Mouse (Mus musculus) limb, embryonic 13.5 days (tissue): ENCODE measurements around the gene Clcn3. TPM values are rescaled to one million over a fixed set of nuclear protein-coding genes. Genes with fewer than 3 reads are reported as not detected.
"Not testable (repeated sequence)": the region's sequence is repeated elsewhere in the genome, so short reads cannot be mapped to it uniquely, and the experiment has no call there.

Source experiments
- ATAC-seq: fragments of 200-750 bp; cut with Nextera tagmentation; 2 replicates; pipeline ENCODE4 v1.8.0; 2017; ENCODE audit warnings: low read depth, moderate number of reproducible peaks, moderate TSS enrichment; ENCODE audit not compliant: low FRiP score
- H3K27ac ChIP-seq: fragments of 300-500 bp; sonication (generic); 2 replicates; pipeline ENCODE4 v1.5.1; 2015; ENCODE audit warnings: inconsistent platforms, mild to moderate bottlenecking, moderate library complexity
- H3K27me3 ChIP-seq: fragments of 300-500 bp; sonication (generic); 2 replicates; pipeline ENCODE4 v1.6.1; 2015; ENCODE audit warnings: mild to moderate bottlenecking, inconsistent platforms
- H3K36me3 ChIP-seq: fragments of 300-500 bp; sonication (generic); 2 replicates; pipeline ENCODE4 v1.6.1; 2015; ENCODE audit warnings: inconsistent platforms, mild to moderate bottlenecking, moderate library complexity
- H3K4me1 ChIP-seq: fragments of 300-500 bp; sonication (generic); 2 replicates; pipeline ENCODE4 v1.6.1; 2015; ENCODE audit warnings: inconsistent platforms
- H3K4me2 ChIP-seq: fragments of 300-500 bp; sonication (generic); replicated peaks from 2 replicates; pipeline ENCODE4 v1.6.1; 2015; ENCODE audit warnings: inconsistent platforms, mild to moderate bottlenecking, moderate library complexity
- H3K4me3 ChIP-seq: fragments of 300-500 bp; sonication (generic); 2 replicates; pipeline ENCODE4 v1.5.1; 2015; ENCODE audit warnings: moderate library complexity, mild to moderate bottlenecking, inconsistent platforms
- H3K9ac ChIP-seq: fragments of 300-500 bp; sonication (generic); 2 replicates; pipeline ENCODE4 v1.6.1; 2015; ENCODE audit warnings: mild to moderate bottlenecking, inconsistent platforms
- H3K9me3 ChIP-seq: fragments of 300-500 bp; sonication (generic); 2 replicates; pipeline ENCODE4 v1.6.1; 2016; ENCODE audit warnings: inconsistent platforms
- WGBS: fragments of 180-500 bp; shearing (Covaris S2); methylation state at CpG from one replicate; pipeline ENCODE4 v1.1.7; 2015; 5-methylcytosine and 5-hydroxymethylcytosine counted together
- polyA plus RNA-seq: library from polyadenylated mRNA; unstranded; fragments of >200 nt; fragmentation: Nextera tagmentation; extraction: Ambion mirVana; gene quantifications from 2 replicates; pipeline ENCODE4 v1.2.1, GENCODE M21; 2015

Gene Clcn3
- 12.6 and 12.9 TPM in 2 replicates for polyA plus RNA-seq

DNA sequence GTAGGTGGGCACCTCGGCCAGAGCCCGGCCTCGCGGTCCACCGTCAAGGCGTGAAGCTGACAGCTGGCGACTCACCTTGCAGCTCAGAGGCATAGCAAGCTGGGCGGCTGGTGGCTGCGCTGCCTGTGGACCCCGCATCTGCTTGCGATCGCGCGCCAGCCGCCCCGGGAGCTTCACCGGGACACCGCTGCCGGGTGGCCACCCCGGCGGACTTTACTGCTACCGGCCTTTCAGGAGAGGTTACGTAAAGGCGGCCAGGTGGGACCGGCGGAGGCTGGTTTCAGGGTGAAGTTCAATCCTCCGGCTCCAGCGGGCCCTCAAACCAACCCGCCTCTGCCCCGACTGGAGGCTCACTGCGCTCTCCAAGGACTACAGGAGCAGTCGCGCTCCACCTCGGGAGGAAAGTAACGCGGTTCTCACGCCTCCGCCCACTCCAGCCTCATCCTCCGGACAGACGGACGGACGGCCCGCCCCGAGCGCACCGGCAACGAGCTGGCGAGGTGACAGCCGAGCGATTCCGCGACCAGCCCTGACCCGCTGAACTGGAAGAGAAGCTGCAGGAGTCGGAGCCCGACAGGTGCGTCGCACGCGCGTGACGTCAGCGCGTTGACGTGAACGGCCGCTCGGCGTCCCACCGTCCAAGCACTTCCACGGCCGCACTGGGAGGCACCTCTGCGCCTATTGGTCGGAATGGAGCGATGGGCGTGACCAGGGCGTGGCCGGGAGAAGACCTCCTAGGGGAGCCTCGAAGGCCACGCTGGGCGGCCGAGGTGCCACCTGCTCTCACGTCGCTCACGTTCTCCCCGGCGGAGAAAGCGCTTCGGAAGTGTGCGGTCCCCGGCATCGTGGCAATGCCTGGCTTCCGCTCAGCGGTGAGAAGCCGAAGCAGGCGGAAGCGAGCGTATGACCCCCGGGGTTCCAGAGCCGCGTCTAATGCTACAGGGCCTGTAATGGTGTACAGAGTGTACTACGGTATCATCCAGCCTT is at the start of gene Clcn3:
Gene Clcn3, minus strand, starts transcription at position 600 of the 987 bp plus-strand sequence.
- H3K4me1 ChIP-seq, result peaks cover 19% of the 10 kb centered on the region
- peak within 1 kb of the TSS; percentile 86 for H3K4me2 ChIP-seq
- WGBS, result under 1% methylated on average over 101 of the region's 101 CpGs

DNA sequence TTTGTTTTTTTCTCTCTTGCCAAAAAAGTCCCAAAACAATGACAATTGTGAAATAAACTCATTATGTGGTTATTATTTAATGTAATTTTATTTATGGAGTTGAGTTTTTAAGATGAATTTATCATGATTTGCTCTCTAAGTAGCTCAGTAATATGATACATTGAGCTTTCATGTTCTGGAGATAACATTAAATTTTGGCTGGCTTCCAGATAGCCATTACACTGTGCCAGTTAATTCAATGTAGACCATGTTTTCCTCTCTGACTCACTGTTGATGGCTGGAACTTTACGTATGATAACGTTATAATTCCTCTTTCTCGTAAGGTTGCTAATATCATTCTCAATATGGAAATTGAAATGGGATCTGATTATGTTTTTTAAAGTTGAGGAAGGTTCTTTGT is 13.4 kb upstream of the Clcn3 start:
- Histone ChIP-seq H3K4me1 (peaks cover 14% of the 10 kb centered on the region), H3K4me2 (no peak overlapping the region), H3K9me3 (peaks cover 7% of the 10 kb centered on the region; the same call in 1 of the 2 replicates), H3K4me3 (no peak overlapping the region), H3K27me3 (no peaks in the 10 kb centered on the region), H3K36me3 (peaks cover 9% of the 10 kb centered on the region; the same call in 1 of the 2 replicates), H3K9ac (no peak overlapping the region), H3K27ac (no peak overlapping the region)
- ATAC-seq, result no peak
- 90% methylated on average over 3 of the region's 3 CpGs for WGBS

More for the DNA sequence above, at the start of gene Clcn3:
- H3K4me3 ChIP-seq, result peak within 1 kb of the TSS; percentile 80
- peak within 1 kb of the TSS; percentile 67; the same call in 1 of the 2 replicates for H3K27ac ChIP-seq
- peak; percentile 99 for ATAC-seq
- H3K27me3 ChIP-seq, result no peaks in the 10 kb centered on the region
- H3K9ac ChIP-seq, result peak within 1 kb of the TSS; percentile 76
- H3K36me3 ChIP-seq, result no peaks in the 10 kb centered on the region
- H3K9me3 ChIP-seq, result no peaks in the 10 kb centered on the region

DNA sequence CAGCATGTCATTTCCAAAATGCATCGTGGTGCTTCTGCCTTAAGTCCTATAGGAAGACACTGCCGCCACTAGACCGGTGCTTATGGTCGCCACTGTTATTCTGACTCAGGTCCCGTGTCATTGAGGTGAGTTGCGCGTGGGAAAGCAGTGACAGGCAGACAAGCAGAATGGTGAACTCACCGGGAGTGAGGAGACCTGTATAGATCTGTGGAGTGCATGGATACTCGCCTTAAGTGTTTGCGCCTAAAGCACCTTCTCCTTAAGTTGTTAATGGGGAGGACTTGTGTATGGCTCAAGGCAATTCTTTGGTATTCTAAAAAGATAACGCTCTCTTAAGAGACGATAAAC is 10.5 kb upstream of the Clcn3 start:
- peaks cover 7% of the 10 kb centered on the region; the same call in 1 of the 2 replicates for H3K9me3 ChIP-seq
- peak overlapping the region; percentile 81 for H3K9ac ChIP-seq
- peak overlapping the region; percentile 88 for H3K4me2 ChIP-seq
- H3K36me3 ChIP-seq, result peaks cover 9% of the 10 kb centered on the region; the same call in 1 of the 2 replicates
- H3K4me1 ChIP-seq, result peaks cover 14% of the 10 kb centered on the region
- 5% methylated on average over 12 of the region's 12 CpGs for WGBS
- H3K27me3 ChIP-seq, result no peaks in the 10 kb centered on the region
- peak overlapping the region; percentile 84 for H3K4me3 ChIP-seq
- peak overlapping the region; percentile 83 for H3K27ac ChIP-seq
- no peak; the same call in 1 of the 2 replicates for ATAC-seq

DNA sequence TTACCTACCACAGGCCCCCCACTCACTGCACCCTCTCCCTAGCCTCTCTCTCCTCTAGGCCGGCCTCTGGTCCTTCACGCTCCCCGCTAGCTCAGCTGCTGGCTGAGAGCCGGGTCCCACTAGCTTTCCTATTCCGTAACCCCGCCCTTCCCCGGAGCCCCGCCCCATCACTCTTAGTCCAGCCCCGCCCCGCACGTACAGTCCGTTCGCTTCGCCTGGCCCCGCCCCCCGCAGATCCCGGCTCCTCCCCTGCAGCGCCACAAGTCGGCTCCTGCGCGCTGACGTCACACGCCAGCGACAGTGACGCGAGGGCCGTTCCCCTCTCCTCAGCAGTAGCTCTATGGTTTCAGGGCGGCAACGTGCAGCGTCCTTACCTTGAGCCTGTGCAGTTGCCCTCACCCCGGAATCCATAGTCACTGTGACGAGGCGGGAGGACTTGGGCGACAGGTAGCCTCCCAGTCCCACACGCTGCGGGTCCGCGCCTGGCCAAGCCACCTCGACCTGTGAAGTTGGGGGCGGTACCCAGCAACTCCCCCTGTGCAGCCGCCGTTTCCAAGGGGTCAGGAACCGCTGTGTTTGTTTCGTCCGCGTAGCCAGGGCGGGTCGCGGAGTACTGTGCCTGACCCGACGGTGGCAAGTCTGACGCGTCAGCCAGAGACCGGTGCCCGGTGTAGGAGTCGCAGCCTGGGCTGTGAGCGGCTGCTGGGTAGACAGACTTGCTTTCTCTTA is 10.0 kb upstream of the Clcn3 start, which contains the start of gene Nek1:
Gene Nek1, plus strand, starts transcription at position 286 of the 729 bp plus-strand sequence.
- H3K4me3 ChIP-seq, result peak within 1 kb of the TSS; percentile 84
- H3K9ac ChIP-seq, result peak within 1 kb of the TSS; percentile 81
- peak within 1 kb of the TSS; percentile 91 for H3K27ac ChIP-seq
- under 1% methylated on average over 57 of the region's 57 CpGs for WGBS
- H3K4me1 ChIP-seq, result peaks cover 14% of the 10 kb centered on the region
- peak within 1 kb of the TSS; percentile 88 for H3K4me2 ChIP-seq
- H3K27me3 ChIP-seq, result no peaks in the 10 kb centered on the region
- ATAC-seq, result peak; percentile 94
- H3K9me3 ChIP-seq, result peaks cover 5% of the 10 kb centered on the region; the same call in 1 of the 2 replicates
- H3K36me3 ChIP-seq, result peaks cover 3% of the 10 kb centered on the region; the same call in 1 of the 2 replicates

DNA sequence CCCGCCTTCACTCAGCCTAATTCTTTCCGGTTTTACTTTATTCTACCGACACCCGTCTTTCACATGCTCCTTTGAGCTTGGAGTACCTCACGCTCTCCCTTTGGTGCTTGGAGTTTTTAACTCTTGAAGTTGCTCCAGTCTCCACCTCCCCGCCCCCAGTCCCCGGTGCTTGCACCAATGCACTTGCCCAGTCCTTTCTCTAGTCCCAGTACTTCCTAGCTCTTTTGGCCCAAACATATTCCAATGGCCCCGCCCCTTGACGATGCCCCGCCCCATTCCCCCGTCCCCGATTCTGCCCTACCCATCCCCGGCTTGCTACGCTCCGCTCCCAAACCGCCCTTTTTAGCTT is 9.4 kb upstream of the Clcn3 start:
- 4% methylated on average over 16 of the region's 16 CpGs for WGBS
- Histone ChIP-seq H3K4me2 (peak overlapping the region; percentile 67), H3K4me3 (peak overlapping the region; percentile 84), H3K4me1 (peaks cover 14% of the 10 kb centered on the region), H3K9ac (peak overlapping the region; percentile 61), H3K36me3 (no peaks in the 10 kb centered on the region), H3K27ac (peak overlapping the region; percentile 91), H3K9me3 (no peaks in the 10 kb centered on the region), H3K27me3 (no peaks in the 10 kb centered on the region)
- peak; percentile 91 for ATAC-seq

DNA sequence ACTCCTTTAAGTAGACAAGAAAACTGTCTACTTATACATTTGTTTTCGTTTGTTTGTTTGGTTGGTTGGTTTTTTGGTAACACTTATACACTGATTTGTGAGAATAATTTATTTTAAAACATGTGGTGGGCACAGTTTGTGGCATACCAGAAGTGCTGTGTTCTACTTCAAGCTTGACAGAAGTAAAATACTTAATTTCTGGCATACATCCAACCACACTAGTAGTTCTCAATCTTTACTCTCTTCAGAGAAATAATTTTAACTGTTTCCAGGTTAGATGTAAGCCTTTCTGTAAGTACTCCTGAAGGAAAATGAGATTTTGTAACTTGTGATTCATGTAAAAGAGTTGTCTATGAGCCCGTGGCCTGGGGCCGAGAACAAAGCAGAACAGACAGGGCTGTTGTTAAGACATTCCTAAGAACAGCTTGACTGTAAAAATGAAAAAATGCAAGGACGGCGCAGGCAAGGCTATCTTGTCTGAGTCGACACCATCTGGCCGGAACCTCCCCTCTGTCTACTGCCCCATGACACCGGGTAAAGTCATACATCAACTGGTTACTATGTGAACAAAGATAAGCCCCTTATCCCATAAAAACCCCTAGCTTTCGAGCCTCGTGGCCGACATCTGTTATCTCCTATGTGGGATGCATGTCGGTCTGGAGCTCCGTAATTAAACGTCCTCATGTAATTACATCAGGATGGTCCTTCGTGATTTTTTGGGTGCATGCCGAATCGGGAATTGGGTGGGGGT is 1.3 kb upstream of the Clcn3 start:
- H3K4me3 ChIP-seq, H3K4me2 ChIP-seq: not testable (repeated sequence)
- 90% methylated on average over 17 of the region's 17 CpGs for WGBS

DNA sequence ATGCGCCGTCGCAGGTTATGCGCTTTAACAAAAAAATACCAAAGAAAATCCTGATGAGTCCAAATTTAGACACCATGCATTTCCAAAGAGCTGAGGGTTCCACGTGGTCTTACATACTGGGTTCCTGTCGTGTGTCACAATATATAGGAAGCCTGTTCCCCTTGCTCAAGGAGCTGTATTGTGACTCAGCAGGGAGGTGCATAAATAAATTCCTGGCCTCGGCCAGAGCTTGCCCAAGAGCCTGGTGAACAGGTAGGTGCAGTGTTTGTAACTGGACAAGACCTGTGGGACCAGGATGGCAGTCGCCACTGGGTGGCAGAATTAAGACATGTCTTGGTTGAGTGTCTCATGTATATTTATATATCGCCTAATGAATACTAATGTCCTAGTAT is 584 bp upstream of the Clcn3 start:
- Histone ChIP-seq H3K9ac (peak overlapping the region; percentile 67), H3K4me2 (peak overlapping the region; percentile 86), H3K4me3 (peak overlapping the region; percentile 80), H3K4me1 (peaks cover 15% of the 10 kb centered on the region), H3K27ac (peak overlapping the region; percentile 67; the same call in 1 of the 2 replicates), H3K9me3 (no peaks in the 10 kb centered on the region), H3K27me3 (no peaks in the 10 kb centered on the region), H3K36me3 (no peaks in the 10 kb centered on the region)
- WGBS, result 15% methylated on average over 9 of the region's 9 CpGs
- ATAC-seq, result peak; percentile 41; the same call in 1 of the 2 replicates

More for the DNA sequence above, 1.3 kb upstream of the Clcn3 start:
- not testable (repeated sequence) for H3K27me3 ChIP-seq, H3K36me3 ChIP-seq, H3K9ac ChIP-seq, H3K9me3 ChIP-seq, ATAC-seq, H3K27ac ChIP-seq
- peaks cover 11% of the 10 kb centered on the region for H3K4me1 ChIP-seq

DNA sequence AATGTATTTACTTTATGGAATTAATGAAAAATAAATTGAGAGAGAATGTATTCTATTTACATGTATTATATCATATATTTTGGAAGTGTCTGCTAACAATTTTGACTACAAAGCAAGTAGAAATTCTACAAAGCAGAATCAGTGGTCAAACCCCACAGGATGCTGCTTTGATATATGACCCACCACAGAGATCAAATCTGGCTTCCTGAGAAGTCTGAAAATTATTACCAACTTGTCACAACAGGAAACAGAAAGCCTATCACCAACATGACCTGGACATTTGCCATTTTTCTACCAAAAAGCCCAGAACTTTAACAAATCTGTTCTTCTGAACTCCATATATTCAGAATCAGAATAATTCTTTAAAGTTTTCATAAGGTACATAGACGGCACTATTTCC is 1.7 kb downstream of the Clcn3 start:
- Histone ChIP-seq H3K4me3 (no peak overlapping the region), H3K36me3 (no peaks in the 10 kb centered on the region), H3K27ac (no peak overlapping the region), H3K9ac (no peak overlapping the region), H3K9me3 (no peaks in the 10 kb centered on the region), H3K27me3 (no peaks in the 10 kb centered on the region), H3K4me1 (peaks cover 19% of the 10 kb centered on the region), H3K4me2 (peak overlapping the region; percentile 86; the same call in 1 of the 2 replicates)
- no peak for ATAC-seq
- 13% methylated on average over 1 of the region's 1 CpGs for WGBS

DNA sequence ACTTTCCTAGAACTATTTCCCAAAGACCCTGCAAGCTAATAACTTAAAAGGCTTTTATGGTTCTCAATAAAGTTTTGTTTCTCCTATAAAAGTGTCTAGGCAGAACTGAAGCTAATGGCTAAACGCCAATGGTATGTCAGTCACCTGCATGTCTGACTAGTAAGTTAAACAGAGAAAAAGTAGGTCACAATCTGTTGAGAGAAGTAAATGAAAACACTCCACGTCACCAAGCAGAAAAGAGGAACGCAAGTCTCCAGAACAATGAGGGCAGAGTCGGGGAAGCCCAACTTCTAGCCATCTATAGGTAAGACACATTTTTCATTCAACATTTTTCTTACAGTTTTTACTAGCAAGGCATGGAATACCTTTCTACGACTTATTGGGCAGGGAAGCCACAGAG is 4.6 kb downstream of the Clcn3 start:
- peaks cover 17% of the 10 kb centered on the region for H3K4me1 ChIP-seq
- H3K27ac ChIP-seq, result no peak overlapping the region
- 51% methylated on average over 5 of the region's 5 CpGs for WGBS
- no peak overlapping the region for H3K9ac ChIP-seq
- no peaks in the 10 kb centered on the region for H3K36me3 ChIP-seq
- H3K9me3 ChIP-seq, result no peaks in the 10 kb centered on the region
- no peak overlapping the region for H3K4me3 ChIP-seq
- no peak for ATAC-seq
- H3K27me3 ChIP-seq, result no peaks in the 10 kb centered on the region
- H3K4me2 ChIP-seq, result no peak overlapping the region

DNA sequence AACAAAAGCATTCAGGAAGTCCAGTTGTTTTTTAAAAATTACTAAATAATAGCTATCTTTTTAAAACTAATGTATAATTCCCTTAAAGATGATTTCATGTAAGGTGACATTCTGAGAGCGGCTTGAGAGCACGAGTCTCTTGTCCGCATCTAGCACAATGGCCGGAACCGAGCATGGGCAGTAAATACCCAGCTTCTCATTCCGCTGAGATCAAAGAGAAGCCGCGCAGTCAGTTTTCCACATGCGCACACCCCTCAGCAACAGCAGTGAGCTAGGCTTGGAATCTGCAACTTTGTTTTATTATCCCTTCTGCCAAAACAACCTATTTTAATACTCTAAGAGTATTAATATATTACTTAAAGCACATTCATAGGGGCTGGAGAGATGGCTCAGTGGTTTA is 6.3 kb downstream of the Clcn3 start:
- Histone ChIP-seq H3K9me3 (no peaks in the 10 kb centered on the region), H3K4me3 (no peak overlapping the region), H3K27me3 (no peaks in the 10 kb centered on the region), H3K27ac (no peak overlapping the region), H3K4me1 (peaks cover 20% of the 10 kb centered on the region), H3K9ac (no peak overlapping the region), H3K4me2 (no peak overlapping the region), H3K36me3 (no peaks in the 10 kb centered on the region)
- WGBS, result 76% methylated on average over 9 of the region's 9 CpGs
- no peak for ATAC-seq

DNA sequence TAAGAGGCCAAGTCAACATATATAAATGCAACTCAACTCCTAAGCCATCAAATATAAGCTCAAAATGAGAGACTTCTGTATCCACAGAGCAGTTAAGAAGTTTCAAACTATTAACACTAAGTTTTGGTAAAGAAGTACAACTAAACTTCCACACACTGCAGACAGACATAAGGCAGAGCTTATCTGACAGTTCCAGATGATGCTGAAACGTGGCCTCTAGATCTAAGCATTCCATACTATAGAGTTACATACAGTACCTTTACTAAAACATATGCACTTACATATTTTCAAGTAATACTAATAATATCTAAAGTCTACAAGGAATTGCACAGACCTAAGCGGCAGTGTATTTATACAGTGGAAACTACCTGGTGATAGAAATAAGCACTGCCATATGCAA is 8.3 kb downstream of the Clcn3 start:
- Histone ChIP-seq H3K4me2 (no peak overlapping the region), H3K4me1 (peaks cover 17% of the 10 kb centered on the region), H3K9me3 (no peaks in the 10 kb centered on the region), H3K27me3 (no peaks in the 10 kb centered on the region), H3K9ac (no peak overlapping the region), H3K27ac (no peak overlapping the region), H3K4me3 (no peak overlapping the region), H3K36me3 (no peaks in the 10 kb centered on the region)
- WGBS, result 75% methylated on average over 2 of the region's 2 CpGs
- no peak for ATAC-seq
